Mouse (Mus musculus) ovary, postnatal 10 days (tissue): ENCODE measurements at regions not wholly inside any gene's neighbourhood (a gene's known extent, or its start where the extent isn't known, plus 50 kb on each side); places are given as distances from the start of the nearest gene placed in this dataset.

Source experiments
- DNase-seq: peaks from one replicate; pipeline ENCODE4 v3.0.0; 2022; ENCODE audit warnings: low spot score

GRCm38 (mm10) chr10:67663028-67663427, 114.3 kb upstream of the Ado start:
- DNase-seq = no peak

- DNase-seq = no peak
Observed at GRCm38 (mm10) chr10:67661666-67662065, 112.9 kb upstream of the Ado start.

GRCm38 (mm10) chr10:67658005-67658545, 109.3 kb upstream of the Ado start:
- DNase-seq = no peak

GRCm38 (mm10) chr10:67657305-67657704, 108.5 kb upstream of the Ado start:
- no peak for DNase-seq

- no peak for DNase-seq
Observed at GRCm38 (mm10) chr10:67654518-67654917, 105.8 kb upstream of the Ado start.

- no peak for DNase-seq
Observed at GRCm38 (mm10) chr10:67652300-67652699, 103.5 kb upstream of the Ado start.

GRCm38 (mm10) chr10:67651386-67651785, 102.6 kb upstream of the Ado start:
- DNase-seq = no peak

- no peak for DNase-seq
Observed at GRCm38 (mm10) chr10:67647777-67648727, 99.3 kb upstream of the Ado start.

GRCm38 (mm10) chr10:67646659-67647559, 98.2 kb upstream of the Ado start:
- no peak for DNase-seq

- DNase-seq = no peak
Observed at GRCm38 (mm10) chr10:67645821-67646220, 97.1 kb upstream of the Ado start.

- no peak for DNase-seq
Observed at GRCm38 (mm10) chr10:67644280-67644679, 95.5 kb upstream of the Ado start.

GRCm38 (mm10) chr10:67643685-67644084, 94.9 kb upstream of the Ado start:
- no peak for DNase-seq

- DNase-seq = no peak
Observed at GRCm38 (mm10) chr10:67637339-67637738, 88.6 kb upstream of the Ado start.

- DNase-seq = no peak
Observed at GRCm38 (mm10) chr10:67636569-67636968, 87.8 kb upstream of the Ado start.

GRCm38 (mm10) chr10:67634795-67635194, 86.0 kb upstream of the Ado start:
- DNase-seq = no peak

- DNase-seq = no peak
Observed at GRCm38 (mm10) chr10:67633063-67633462, 84.3 kb upstream of the Ado start.

GRCm38 (mm10) chr10:67623338-67623737, 74.6 kb upstream of the Ado start:
- no peak for DNase-seq

- DNase-seq = no peak
Observed at GRCm38 (mm10) chr10:67620018-67620417, 71.3 kb upstream of the Ado start.

GRCm38 (mm10) chr10:67618112-67618511, 69.4 kb upstream of the Ado start:
- no peak for DNase-seq

- DNase-seq = no peak
Observed at GRCm38 (mm10) chr10:67615016-67615415, 66.3 kb upstream of the Ado start.

GRCm38 (mm10) chr10:67610689-67611088, 61.9 kb upstream of the Ado start:
- no peak for DNase-seq

- DNase-seq = no peak
Observed at GRCm38 (mm10) chr10:67608033-67608432, 59.3 kb upstream of the Ado start.
